Mouse (Mus musculus): ENCODE measurements around the gene Psd4.

The Psd4 gene

DNA sequence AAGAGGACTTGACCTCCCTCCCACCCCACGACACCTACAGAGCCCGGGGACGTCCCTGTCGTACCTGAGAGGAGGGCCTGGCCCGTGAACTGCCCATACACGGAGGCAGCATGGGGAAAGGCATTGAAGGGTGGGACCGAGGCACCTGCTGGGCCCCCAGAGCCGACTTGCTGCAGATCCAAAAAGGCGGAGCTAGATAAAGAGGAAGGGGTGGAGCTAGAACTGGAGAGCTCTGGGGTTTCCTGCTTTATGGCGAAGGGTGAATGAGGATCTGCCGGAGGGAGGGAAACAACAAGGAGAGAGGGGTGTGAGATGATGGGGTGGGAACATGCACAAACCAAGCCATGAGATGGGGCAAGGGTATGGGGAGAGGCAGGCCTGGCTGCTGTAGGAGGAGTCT, 68.3 kb downstream of the Psd4 start:
- no peak for DNase-seq (ENCODE audit: low spot score)

DNA sequence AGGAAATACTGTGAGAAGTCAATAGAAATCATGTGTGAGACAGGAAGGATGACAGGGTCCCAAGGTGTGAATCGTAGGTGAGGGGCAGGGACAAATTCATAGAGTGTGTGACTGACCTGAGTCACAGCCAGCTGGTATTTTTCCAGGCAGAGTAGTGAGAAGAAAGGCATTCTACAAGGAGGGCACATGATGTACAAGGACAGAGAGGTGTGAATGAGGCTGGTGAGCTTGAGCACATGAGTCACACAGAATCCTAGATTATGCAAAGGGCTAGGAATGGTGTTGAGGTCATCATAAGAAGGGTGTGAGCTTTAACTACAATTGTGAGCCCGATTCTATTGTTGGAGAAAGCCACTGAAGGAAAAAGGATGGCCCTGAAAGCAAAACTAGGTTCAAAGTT, 72.7 kb downstream of the Psd4 start:
- DNase-seq (ENCODE audit: low spot score) = no peak

DNA sequence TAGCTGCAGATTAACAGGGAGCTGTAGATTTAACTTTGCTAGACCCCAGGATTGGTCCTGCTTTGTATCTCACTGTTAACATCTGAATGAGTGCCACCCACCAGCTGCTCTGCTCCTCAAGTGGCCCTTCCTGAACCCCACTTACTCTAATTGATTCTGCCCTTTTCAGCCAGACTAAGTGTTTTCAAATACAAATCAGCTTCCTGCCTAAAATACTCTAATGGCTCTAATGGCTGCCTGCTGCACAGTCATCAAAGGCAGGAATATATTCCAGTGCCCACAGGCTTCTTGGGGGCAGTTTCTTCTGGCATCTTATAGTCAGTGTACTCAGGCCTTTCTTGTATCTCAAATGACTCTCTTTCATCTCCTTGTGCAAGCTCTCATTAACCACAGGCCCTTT, 74.5 kb downstream of the Psd4 start:
- no peak for DNase-seq (ENCODE audit: low spot score)

DNA sequence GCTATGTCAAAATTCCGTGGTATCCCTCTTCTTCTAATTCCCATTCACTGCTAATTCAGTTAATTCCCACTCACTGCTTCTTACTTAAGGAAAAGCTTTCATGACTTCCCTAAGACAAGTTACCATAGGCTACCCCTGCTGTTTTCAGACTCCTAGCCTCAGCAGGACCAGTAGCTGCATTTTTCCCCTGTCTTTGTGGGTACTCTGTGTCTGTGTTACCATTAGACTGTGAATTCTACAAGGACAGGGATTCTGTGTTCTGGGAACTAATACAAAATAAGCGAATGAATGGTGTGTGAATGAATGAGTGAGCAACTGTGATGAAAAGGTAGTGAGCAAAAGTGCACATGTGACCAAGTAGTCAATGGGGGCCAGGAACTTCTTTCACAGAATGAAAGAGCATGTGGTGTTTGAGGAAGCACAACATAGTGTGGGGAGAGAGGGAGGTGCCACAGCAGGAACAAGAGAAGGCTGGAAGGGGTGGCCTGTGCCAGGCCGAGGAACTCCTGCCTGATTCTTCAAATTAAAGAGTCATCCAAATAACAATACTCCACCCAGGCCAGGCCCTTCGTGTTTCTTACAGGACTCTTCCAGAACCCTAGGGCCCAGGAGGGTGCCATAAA, 75.0 kb downstream of the Psd4 start:
- no peak for DNase-seq (ENCODE audit: low spot score)

DNA sequence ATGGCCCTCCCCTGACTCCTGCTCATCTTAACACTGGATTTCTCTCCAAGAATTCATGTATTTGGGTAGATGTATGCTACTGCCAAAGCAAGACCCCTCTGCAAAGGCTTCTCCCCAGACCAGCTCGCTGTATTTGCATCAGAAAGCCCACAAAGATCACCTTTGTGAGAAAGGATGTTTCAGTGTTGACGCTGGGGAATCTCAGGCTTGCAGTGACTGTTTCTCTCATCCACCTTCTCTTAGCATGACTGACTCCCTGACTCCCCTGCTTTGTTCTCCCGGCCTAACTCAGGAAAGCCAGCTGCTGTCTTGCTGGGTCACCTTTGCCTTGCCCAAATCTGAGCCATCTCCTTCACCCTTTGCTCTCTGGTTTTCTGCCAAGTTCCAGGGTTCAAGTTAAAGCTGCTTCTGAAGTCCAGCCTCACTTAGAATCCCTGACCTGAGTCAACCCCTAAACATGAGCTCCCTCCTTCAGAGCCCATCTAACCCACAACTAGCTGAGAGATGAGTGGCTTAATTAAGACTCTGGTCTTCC, 75.9 kb downstream of the Psd4 start:
- no peak for DNase-seq (ENCODE audit: low spot score)

DNA sequence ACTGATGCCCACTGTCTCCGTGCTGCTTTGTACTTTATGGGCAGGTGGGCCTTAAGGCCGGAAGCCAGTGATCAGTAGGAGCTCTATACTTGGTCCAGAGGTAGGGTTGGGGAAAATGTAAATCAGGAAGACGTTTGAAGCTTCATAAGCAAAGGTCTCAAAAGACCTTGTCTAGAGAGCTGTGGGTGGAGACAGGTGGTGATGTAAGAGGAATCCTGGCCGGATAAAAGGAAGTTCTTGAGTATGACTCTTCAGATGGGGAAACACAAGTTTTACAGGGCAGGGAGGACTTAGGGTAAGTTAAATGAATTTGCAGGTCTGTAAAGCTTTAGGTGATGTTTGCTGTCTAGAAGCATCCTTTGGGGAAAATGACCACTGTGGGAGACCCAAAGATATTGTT, 81.7 kb downstream of the Psd4 start:
- no peak for DNase-seq (ENCODE audit: low spot score)

DNA sequence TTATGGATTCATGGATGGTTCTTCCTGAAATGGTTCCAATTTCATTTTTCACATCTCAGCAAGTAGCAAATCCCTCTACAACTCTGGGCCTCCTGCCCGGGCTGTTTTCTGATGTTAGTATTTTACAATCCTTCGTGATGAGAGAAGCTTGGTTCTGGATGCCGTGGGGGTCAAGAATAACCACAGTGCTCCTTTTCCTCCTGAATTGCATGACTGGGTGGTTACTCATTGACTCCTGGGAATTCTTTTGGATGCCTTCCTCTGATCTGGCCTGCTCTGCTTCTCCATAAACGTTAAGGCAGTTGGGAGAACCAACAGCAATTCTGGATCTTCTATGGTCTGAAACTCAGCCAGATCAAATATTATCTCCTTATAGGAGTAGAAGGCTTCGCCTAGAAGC, 85.8 kb downstream of the Psd4 start:
- no peak for DNase-seq (ENCODE audit: low spot score)

DNA sequence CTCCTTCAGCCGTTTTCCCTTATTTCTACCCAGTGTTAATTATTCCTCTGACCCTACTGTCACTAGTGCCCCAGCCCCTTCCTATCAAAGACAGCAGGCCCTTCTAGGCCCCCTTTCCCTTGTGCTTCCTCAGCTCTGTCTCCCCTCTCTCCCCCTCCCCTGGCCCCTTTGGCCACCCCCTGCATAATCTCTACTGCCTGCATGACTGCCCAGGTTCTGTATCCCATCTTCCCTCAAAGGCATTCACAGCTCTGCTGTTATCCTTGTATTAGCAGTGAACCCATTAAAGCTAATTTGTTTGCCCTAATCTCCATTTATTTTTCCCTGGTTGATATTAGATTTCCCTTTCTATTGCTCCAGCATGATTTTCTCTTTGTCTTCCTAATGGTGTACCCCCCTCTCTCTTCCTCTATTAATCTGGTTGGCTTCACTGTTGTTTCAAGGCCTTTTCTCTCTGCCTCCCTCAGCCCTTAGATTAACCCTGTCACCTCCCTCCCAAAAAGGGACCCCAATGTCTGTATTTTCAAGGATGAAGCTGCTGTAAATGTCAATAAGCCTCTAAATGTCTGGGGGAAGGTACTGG, 87.1 kb downstream of the Psd4 start:
- no peak for DNase-seq (ENCODE audit: low spot score)

DNA sequence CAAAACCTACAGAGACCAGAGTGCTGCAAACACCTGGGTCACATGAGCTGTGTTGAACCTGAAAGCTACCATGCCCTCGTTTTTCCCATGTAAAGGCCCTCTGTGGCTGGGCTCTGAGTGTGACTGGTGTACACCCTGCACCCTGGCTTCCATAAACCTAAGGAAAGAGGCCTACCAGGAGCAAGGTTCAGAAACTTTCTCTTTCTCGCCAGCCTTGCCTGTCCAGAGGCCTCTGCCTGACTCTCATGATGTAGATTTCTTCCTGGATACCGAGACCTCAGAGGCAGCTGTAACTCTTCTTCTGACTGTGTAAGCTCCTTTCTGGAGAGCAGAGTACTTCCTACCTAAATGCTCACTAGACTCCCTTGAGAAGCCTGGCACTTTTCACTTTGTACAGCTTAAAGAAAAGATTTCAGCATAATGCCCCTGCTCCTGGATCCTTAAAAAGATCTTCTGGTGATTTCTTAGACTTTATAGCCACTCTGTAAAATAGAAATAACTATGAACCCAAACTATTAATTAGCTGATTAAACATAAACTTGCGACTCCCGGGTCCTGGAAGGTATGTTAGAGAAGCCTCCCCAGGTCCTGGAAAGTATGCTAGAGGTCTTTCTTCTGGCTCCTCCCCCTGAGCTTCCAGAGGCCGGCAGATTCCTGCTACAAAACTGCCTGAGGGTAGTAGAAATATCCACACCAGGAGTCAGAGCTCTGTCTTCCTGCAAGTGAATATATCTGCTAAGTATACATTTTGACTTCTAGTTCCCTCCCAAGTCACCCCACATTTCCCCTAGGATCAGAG, 87.9 kb downstream of the Psd4 start:
- no peak for DNase-seq (ENCODE audit: low spot score)

DNA sequence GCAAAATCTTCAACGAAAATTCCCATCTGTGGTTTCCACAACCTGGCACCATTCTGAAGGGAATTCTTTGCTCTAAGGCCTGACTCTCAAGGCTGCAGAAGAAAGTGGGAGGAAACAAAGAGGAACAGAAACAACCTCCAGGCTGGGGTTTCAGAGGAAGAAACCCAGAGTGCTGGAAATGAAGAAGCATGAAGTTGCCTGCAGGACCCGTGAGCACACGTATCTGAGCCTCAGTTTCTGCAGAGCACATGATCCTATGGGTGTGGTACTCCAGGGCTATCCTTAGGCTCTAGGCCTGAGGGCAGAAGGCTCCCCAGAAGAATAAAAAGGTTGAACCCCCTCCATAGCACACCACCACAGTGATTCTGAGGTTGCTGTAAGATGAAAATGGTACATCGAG, 89.5 kb downstream of the Psd4 start:
- DNase-seq (ENCODE audit: low spot score) = no peak

DNA sequence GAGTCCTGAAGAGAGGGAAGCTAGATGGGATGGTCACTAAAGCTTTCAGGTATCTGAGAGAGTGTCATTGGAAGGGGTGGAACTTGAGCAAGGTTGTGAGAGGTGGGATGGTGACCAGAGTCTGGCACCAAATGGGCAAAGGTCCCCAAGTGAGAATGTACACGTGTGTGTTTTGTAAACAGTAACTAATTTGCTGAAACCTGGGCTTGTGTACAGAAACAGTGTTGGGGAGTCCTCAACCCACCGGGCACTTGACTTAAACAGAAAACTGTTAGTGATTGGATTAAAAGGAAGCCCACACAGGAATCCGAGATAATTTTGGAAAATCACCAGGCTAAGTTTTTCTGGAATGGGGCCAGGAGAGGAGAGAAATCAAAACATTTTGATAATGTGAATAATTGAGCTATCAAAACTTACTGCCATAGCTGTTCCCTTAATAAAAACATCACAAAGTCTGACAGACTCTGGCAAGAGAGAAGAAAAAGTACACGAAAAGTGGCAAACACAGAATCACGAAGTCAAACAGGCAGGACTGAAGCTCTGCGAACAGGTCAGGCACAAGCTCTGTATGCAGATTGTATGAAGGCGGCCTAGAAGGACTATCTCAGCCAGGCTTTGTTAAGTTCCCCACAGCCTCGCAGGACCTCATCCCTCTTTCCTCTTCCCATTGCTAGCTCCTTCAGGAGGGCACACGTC, 92.9 kb downstream of the Psd4 start:
- no peak for DNase-seq (ENCODE audit: low spot score)

DNA sequence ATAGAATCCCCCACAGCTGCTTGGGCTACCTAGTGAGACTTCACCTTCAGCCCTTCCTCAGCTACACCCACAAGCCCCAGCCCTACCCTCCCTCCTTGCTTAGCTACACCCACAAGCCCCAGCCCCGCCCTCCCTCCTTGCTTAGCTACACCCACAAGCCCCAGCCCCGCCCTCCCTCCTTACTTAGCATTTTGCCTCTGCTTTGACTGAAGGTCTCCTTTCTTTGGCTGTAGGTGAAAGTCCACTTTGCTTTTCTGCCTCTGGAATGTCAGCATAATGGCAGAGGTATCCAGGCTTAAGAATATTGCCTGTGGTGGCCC, 93.4 kb downstream of the Psd4 start:
- DNase-seq (ENCODE audit: low spot score) = no peak

Data from ovary, postnatal 36 days (tissue).